Mouse (Mus musculus): ENCODE results near the gene Mrpl24. TPM values are rescaled to one million over a fixed set of nuclear protein-coding genes. Genes with fewer than 3 reads are reported as not detected.

The Mrpl24 gene
- polyA plus RNA-seq, 1 experiment from 2014 or later = 61.6 TPM

GRCm38 (mm10) chr3:87909874-87910273, 9.4 kb upstream of the Mrpl24 start:
- Histone ChIP-seq H3K27ac (ENCODE audit: low read length) (peak overlapping the region; percentile 97), H3K36me3 (ENCODE audit: insufficient read depth, low read length) (peaks cover 5% of the 10 kb centered on the region; the same call in 1 of the 2 replicates), H3K4me2 (replicated peaks; ENCODE audit: low read depth, low read length) (peak overlapping the region; percentile 53), H3K27me3 (replicated peaks; ENCODE audit: insufficient read depth, low read length) (no peaks in the 10 kb centered on the region), H3K4me1 (ENCODE audit: insufficient read depth, low read depth, low read length) (peaks cover 28% of the 10 kb centered on the region), H3K4me3 (ENCODE audit: low read depth, low read length) (peak overlapping the region; percentile 33; the same call in 1 of the 2 replicates), H3K9ac (replicated peaks; ENCODE audit: low read depth) (peak overlapping the region; percentile 23; the same call in 1 of the 2 replicates), H3K9me3 (ENCODE audit: low read length) (no peaks in the 10 kb centered on the region)
- 10% methylated on average over 4 of the region's 4 CpGs for WGBS
- ATAC-seq (no peak), DNase-seq (ENCODE audit: low spot score) (peak; percentile 73)
- no peak for TF ChIP-seq CTCF (IDR thresholded peaks at IDR 0.05)
- no peak for TF ChIP-seq EP300 (IDR thresholded peaks at IDR 0.05)

- H3K4me3 ChIP-seq (ENCODE audit: low read depth, low read length) = peak overlapping the region; percentile 33
- H3K27me3 ChIP-seq (replicated peaks; ENCODE audit: insufficient read depth, low read length) = no peaks in the 10 kb centered on the region
- peaks cover 5% of the 10 kb centered on the region for H3K36me3 ChIP-seq (ENCODE audit: insufficient read depth, low read length)
- H3K27ac ChIP-seq (ENCODE audit: low read length) = peak overlapping the region; percentile 97
- H3K4me2 ChIP-seq (replicated peaks; ENCODE audit: low read depth, low read length) = peak overlapping the region; percentile 53
- H3K9me3 ChIP-seq (ENCODE audit: low read length) = no peaks in the 10 kb centered on the region
- TF ChIP-seq CTCF (IDR thresholded peaks at IDR 0.05) (no peak), EP300 (IDR thresholded peaks at IDR 0.05) (peak; percentile 83)
- H3K4me1 ChIP-seq (ENCODE audit: insufficient read depth, low read depth, low read length) = peaks cover 28% of the 10 kb centered on the region
- peak; percentile 61 for ATAC-seq
- no peak overlapping the region; the same call in 1 of the 2 replicates for H3K9ac ChIP-seq (replicated peaks; ENCODE audit: low read depth)
- WGBS = 11% methylated on average over 12 of the region's 12 CpGs
- DNase-seq (ENCODE audit: low spot score) = peak; percentile 95
Measured at GRCm38 (mm10) chr3:87910573-87911141, 8.6 kb upstream of the Mrpl24 start.

DNA sequence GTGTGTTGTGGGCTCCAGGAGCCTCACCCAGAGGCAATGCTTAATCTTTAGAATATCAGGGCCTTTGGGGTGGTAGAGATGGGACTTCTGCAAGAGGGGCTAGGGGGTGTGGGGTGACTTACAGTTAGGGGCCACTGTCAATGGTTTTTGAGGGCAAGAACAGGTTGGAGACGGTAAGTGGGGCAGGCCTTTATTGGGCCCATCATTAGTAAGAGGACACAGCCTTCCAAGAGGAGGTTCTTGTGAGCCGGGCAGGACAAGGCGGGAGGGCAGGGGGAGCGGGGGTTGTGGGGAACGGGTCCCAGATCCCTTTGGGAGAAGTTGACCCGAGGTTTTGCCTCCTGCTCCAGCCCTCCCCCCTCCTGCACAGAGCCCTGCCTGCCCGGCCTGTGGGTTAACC, 5.8 kb upstream of the Mrpl24 start:
- 83% methylated on average over 6 of the region's 7 CpGs for WGBS

DNA sequence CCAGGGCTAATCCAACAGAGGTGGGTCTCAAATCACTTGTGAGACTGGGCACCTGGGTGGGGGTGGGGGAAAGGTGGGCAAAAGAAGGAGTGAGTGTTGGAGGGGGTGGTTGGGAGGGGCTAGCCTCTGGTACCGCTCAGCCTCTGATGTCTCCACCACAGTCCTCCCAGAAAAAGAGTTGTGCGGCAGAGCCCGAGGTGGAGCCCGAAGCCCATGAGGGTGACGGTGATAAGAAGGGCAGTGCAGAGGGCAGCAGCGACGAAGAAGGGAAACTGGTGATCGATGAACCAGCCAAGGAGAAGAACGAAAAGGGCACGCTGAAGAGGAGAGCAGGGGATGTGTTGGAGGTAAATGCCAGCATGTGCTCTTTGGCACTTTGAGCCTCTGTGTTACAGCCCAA, 5.4 kb upstream of the Mrpl24 start:
- Histone ChIP-seq H3K9ac (replicated peaks; ENCODE audit: low read depth) (no peak overlapping the region), H3K4me2 (replicated peaks; ENCODE audit: low read depth, low read length) (no peak overlapping the region), H3K27me3 (replicated peaks; ENCODE audit: insufficient read depth, low read length) (no peaks in the 10 kb centered on the region), H3K27ac (ENCODE audit: low read length) (no peak overlapping the region), H3K9me3 (ENCODE audit: low read length) (no peaks in the 10 kb centered on the region), H3K4me1 (ENCODE audit: insufficient read depth, low read depth, low read length) (peaks cover 16% of the 10 kb centered on the region; the same call in 1 of the 2 replicates), H3K4me3 (ENCODE audit: low read depth, low read length) (no peak overlapping the region), H3K36me3 (ENCODE audit: insufficient read depth, low read length) (peaks cover 16% of the 10 kb centered on the region)
- TF ChIP-seq CTCF (IDR thresholded peaks at IDR 0.05) (no peak), EP300 (IDR thresholded peaks at IDR 0.05) (no peak)
- DNase-seq (ENCODE audit: low spot score) (no peak), ATAC-seq (no peak)
- whole genome bisulfite sequencing = 94% methylated on average over 10 of the region's 10 CpGs

More for the DNA sequence above, 5.8 kb upstream of the Mrpl24 start:
- Histone ChIP-seq H3K4me2 (replicated peaks; ENCODE audit: low read depth, low read length) (no peak overlapping the region), H3K4me3 (ENCODE audit: low read depth, low read length) (no peak overlapping the region), H3K36me3 (ENCODE audit: insufficient read depth, low read length) (peaks cover 16% of the 10 kb centered on the region), H3K4me1 (ENCODE audit: insufficient read depth, low read depth, low read length) (peaks cover 19% of the 10 kb centered on the region; the same call in 1 of the 2 replicates), H3K9me3 (ENCODE audit: low read length) (no peaks in the 10 kb centered on the region), H3K9ac (replicated peaks; ENCODE audit: low read depth) (no peak overlapping the region), H3K27me3 (replicated peaks; ENCODE audit: insufficient read depth, low read length) (no peaks in the 10 kb centered on the region), H3K27ac (ENCODE audit: low read length) (no peak overlapping the region)
- ATAC-seq (no peak), DNase-seq (ENCODE audit: low spot score) (no peak)
- TF ChIP-seq EP300 (IDR thresholded peaks at IDR 0.05) (no peak), CTCF (IDR thresholded peaks at IDR 0.05) (no peak)

DNA sequence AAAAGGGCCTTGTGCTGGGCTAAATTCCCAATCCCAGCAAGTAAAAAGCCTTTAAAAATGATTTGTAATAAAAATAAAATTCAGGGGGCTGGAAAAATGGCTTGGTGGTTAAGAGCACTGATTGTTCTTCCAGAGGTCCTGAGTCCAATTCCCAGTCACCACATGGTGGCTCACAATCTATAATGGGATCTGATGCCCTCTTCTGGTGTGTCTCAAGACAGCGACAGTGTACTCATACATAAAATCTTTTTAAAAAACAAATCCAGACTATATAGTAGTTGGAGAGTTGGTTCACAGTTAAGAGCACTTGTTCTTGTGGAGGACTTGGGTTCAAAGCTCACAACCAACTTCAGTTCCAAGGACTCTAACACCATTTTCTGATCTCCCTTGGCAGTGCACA, 2.3 kb upstream of the Mrpl24 start:
- peaks cover 16% of the 10 kb centered on the region for H3K36me3 ChIP-seq (ENCODE audit: insufficient read depth, low read length)
- WGBS = 87% methylated on average over 1 of the region's 1 CpGs
- H3K4me2 ChIP-seq (replicated peaks; ENCODE audit: low read depth, low read length) = no peak overlapping the region
- DNase-seq (ENCODE audit: low spot score) (no peak), ATAC-seq (no peak)
- no peak overlapping the region for H3K4me3 ChIP-seq (ENCODE audit: low read depth, low read length)
- no peak for TF ChIP-seq EP300 (IDR thresholded peaks at IDR 0.05)
- peak; percentile 43 for TF ChIP-seq CTCF (IDR thresholded peaks at IDR 0.05)
- H3K27ac ChIP-seq (ENCODE audit: low read length) = no peak overlapping the region
- H3K4me1 ChIP-seq (ENCODE audit: insufficient read depth, low read depth, low read length) = no peaks in the 10 kb centered on the region
- H3K27me3 ChIP-seq (replicated peaks; ENCODE audit: insufficient read depth, low read length) = no peaks in the 10 kb centered on the region
- H3K9ac ChIP-seq (replicated peaks; ENCODE audit: low read depth) = no peak overlapping the region
- no peaks in the 10 kb centered on the region for H3K9me3 ChIP-seq (ENCODE audit: low read length)

DNA sequence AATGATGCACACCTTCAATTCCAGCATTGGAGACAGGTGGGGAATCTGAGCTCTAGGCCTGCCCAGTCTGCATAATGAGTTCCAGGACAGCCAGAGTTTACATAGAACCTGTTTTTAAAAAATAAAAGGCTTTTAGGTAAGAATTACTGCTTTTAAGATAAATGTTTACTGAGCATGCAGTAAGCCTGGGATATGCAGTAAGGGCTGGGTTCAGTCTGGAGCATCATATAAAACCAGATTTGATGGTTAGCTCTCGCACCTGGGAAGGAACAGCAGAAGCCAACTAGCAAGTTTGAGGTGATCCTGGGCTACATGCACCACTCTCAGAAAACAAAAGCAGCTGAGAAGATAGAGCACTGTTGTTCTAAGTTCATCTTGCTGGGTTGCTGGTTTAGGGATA, 755 bp upstream of the Mrpl24 start:
- no peak overlapping the region for H3K4me3 ChIP-seq (ENCODE audit: low read depth, low read length)
- H3K27ac ChIP-seq (ENCODE audit: low read length) = no peak overlapping the region
- TF ChIP-seq EP300 (IDR thresholded peaks at IDR 0.05) = no peak
- no peak for TF ChIP-seq CTCF (IDR thresholded peaks at IDR 0.05)
- no peaks in the 10 kb centered on the region for H3K27me3 ChIP-seq (replicated peaks; ENCODE audit: insufficient read depth, low read length)
- no peak overlapping the region; the same call in 1 of the 2 replicates for H3K4me2 ChIP-seq (replicated peaks; ENCODE audit: low read depth, low read length)
- no peak overlapping the region for H3K9ac ChIP-seq (replicated peaks; ENCODE audit: low read depth)
- 96% methylated on average over 1 of the region's 1 CpGs for WGBS
- DNase-seq (ENCODE audit: low spot score) (peak; percentile 4), ATAC-seq (no peak)
- no peaks in the 10 kb centered on the region for H3K9me3 ChIP-seq (ENCODE audit: low read length)
- peaks cover 16% of the 10 kb centered on the region for H3K36me3 ChIP-seq (ENCODE audit: insufficient read depth, low read length)
- H3K4me1 ChIP-seq (ENCODE audit: insufficient read depth, low read depth, low read length) = no peaks in the 10 kb centered on the region

All from lung, postnatal 0 days (tissue).